Mouse (Mus musculus) limb, embryonic 13.5 days (tissue): ENCODE data around the gene Dlg4. TPM values are rescaled to one million over a fixed set of nuclear protein-coding genes. Genes with fewer than 3 reads are reported as not detected.
"Not testable (repeated sequence)": the region's sequence is repeated elsewhere in the genome, so short reads cannot be mapped to it uniquely, and the experiment has no call there.

Source experiments
- ATAC-seq: fragments of 200-750 bp; cut with Nextera tagmentation; 2 replicates; pipeline ENCODE4 v1.8.0; 2017; ENCODE audit warnings: low read depth, moderate number of reproducible peaks, moderate TSS enrichment; ENCODE audit not compliant: low FRiP score
- H3K27ac ChIP-seq: fragments of 300-500 bp; sonication (generic); 2 replicates; pipeline ENCODE4 v1.5.1; 2015; ENCODE audit warnings: inconsistent platforms, mild to moderate bottlenecking, moderate library complexity
- H3K27me3 ChIP-seq: fragments of 300-500 bp; sonication (generic); 2 replicates; pipeline ENCODE4 v1.6.1; 2015; ENCODE audit warnings: mild to moderate bottlenecking, inconsistent platforms
- H3K36me3 ChIP-seq: fragments of 300-500 bp; sonication (generic); 2 replicates; pipeline ENCODE4 v1.6.1; 2015; ENCODE audit warnings: inconsistent platforms, mild to moderate bottlenecking, moderate library complexity
- H3K4me1 ChIP-seq: fragments of 300-500 bp; sonication (generic); 2 replicates; pipeline ENCODE4 v1.6.1; 2015; ENCODE audit warnings: inconsistent platforms
- H3K4me2 ChIP-seq: fragments of 300-500 bp; sonication (generic); replicated peaks from 2 replicates; pipeline ENCODE4 v1.6.1; 2015; ENCODE audit warnings: inconsistent platforms, mild to moderate bottlenecking, moderate library complexity
- H3K4me3 ChIP-seq: fragments of 300-500 bp; sonication (generic); 2 replicates; pipeline ENCODE4 v1.5.1; 2015; ENCODE audit warnings: moderate library complexity, mild to moderate bottlenecking, inconsistent platforms
- H3K9ac ChIP-seq: fragments of 300-500 bp; sonication (generic); 2 replicates; pipeline ENCODE4 v1.6.1; 2015; ENCODE audit warnings: mild to moderate bottlenecking, inconsistent platforms
- H3K9me3 ChIP-seq: fragments of 300-500 bp; sonication (generic); 2 replicates; pipeline ENCODE4 v1.6.1; 2016; ENCODE audit warnings: inconsistent platforms
- WGBS: fragments of 180-500 bp; shearing (Covaris S2); methylation state at CpG from one replicate; pipeline ENCODE4 v1.1.7; 2015; 5-methylcytosine and 5-hydroxymethylcytosine counted together
- polyA plus RNA-seq: library from polyadenylated mRNA; unstranded; fragments of >200 nt; fragmentation: Nextera tagmentation; extraction: Ambion mirVana; gene quantifications from 2 replicates; pipeline ENCODE4 v1.2.1, GENCODE M21; 2015

Dlg4 gene
- polyA plus RNA-seq, 1 experiment from 2014 or later, result 14.2 TPM

DNA sequence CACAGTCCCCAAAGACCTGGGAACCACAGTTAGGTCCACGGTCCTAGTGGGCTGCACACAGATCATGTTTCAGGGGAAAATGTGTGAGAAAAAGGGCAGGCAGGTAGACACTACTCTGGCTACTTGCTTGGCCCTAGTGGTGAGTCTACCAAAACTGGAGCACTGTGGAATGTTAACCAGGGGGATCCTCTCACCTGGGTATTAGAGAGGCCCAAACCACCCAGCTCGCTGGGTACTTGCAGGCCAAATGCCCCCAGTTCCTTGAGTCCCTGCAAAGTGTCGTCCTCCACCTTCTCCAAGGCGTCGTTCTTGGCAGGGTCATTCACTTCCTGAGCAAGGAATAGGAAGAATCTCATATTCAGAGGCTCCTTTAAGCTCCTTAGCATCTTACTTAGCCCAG is 2.7 kb upstream of the Dlg4 start:
- 46% methylated on average over 5 of the region's 5 CpGs for WGBS
- H3K27me3 ChIP-seq, result no peaks in the 10 kb centered on the region
- no peaks in the 10 kb centered on the region for H3K9me3 ChIP-seq
- peaks cover 29% of the 10 kb centered on the region for H3K4me1 ChIP-seq
- H3K4me2 ChIP-seq, result peak overlapping the region; percentile 79
- H3K9ac ChIP-seq, result peak overlapping the region; percentile 83; the same call in 1 of the 2 replicates
- H3K36me3 ChIP-seq, result peaks cover 50% of the 10 kb centered on the region
- no peak overlapping the region for H3K27ac ChIP-seq
- no peak for ATAC-seq
- H3K4me3 ChIP-seq, result peak overlapping the region; percentile 62

DNA sequence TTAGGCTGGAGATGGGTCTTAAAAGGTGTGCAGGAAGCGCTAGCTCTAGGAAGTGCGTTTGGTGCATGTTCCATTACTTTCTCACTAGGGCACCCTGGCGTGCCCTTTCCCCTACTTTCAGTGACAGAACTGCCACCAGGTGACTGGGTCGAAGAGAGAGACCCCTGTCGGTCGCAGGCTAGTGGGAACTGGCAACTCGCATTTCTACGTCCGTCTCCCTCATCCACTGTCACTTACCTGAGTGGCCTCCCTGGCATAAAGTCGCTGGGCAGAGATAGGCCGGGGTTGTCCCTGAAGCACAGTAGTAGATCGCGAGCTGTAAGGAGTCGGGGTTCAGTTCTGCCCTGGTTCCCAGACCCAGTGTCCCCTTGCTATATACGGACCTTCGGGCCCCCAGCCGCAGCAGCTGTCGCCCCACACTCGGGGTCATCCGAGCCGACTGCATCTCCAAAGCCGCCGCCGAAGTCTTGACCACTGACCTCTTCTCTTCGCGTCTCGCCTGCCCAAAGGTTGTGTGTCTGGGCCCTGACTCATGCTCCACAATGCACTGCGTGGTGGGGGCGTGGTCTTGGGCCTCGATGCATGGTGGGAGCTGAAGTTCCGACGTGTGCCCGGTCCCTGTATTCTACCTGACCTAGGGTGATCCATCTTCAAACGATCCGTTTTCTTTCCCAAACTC is 1.7 kb upstream of the Dlg4 start, which contains the start of gene Acadvl:
Acadvl (minus strand) TSS at position 532 of the 679 bp plus-strand sequence.
- peak within 1 kb of the TSS; percentile 79 for H3K4me2 ChIP-seq
- H3K27me3 ChIP-seq, result no peaks in the 10 kb centered on the region
- WGBS, result 1% methylated on average over 35 of the region's 35 CpGs
- peak within 1 kb of the TSS; percentile 62 for H3K4me3 ChIP-seq
- H3K27ac ChIP-seq, result peak within 1 kb of the TSS; percentile 61
- peak; percentile 76 for ATAC-seq
- peak within 1 kb of the TSS; percentile 83 for H3K9ac ChIP-seq
- H3K9me3 ChIP-seq, result no peaks in the 10 kb centered on the region
- peaks cover 41% of the 10 kb centered on the region for H3K36me3 ChIP-seq
- H3K4me1 ChIP-seq, result peaks cover 39% of the 10 kb centered on the region

DNA sequence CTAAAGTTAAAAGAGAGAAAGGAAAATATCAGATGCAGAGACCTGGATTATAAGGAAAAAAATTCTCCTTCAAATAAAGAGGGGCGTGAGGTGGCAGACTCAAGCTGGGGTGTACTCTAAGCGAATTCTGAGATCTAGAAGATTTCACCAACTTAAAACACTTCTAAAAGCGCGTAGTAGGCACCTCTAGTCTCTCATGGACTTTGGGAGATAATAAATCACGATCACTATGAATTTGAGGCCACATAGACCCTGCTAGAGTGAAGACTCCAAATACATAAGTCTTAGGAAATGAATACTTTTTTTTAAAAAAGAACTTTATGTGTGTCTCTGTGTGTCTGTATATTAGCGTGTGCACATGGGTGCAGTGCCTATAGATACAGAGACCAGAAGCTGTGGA is 1.1 kb upstream of the Dlg4 start:
- 68% methylated on average over 6 of the region's 6 CpGs for WGBS
- H3K9ac ChIP-seq, result 0 out of 2 replicates have a peak overlapping the region, but pooled peaks have one; percentile 83

GRCm38 (mm10) chr11:70016177-70016576 is 565 bp upstream of the Dlg4 start:
- not testable (repeated sequence) for H3K4me2 ChIP-seq, H3K27ac ChIP-seq, H3K9ac ChIP-seq, H3K27me3 ChIP-seq, H3K9me3 ChIP-seq, H3K4me3 ChIP-seq, ATAC-seq
- WGBS, result 85% methylated on average over 2 of the region's 2 CpGs
- H3K4me1 ChIP-seq, result peaks cover 50% of the 10 kb centered on the region
- peaks cover 29% of the 10 kb centered on the region for H3K36me3 ChIP-seq

More for the DNA sequence above, 1.1 kb upstream of the Dlg4 start:
- no peak for ATAC-seq
- Histone ChIP-seq H3K4me1 (peaks cover 46% of the 10 kb centered on the region), H3K4me3 (peak overlapping the region; percentile 62), H3K4me2 (peak overlapping the region; percentile 79), H3K36me3 (peaks cover 34% of the 10 kb centered on the region), H3K27me3 (no peaks in the 10 kb centered on the region), H3K9me3 (no peaks in the 10 kb centered on the region), H3K27ac (no peak overlapping the region)

DNA sequence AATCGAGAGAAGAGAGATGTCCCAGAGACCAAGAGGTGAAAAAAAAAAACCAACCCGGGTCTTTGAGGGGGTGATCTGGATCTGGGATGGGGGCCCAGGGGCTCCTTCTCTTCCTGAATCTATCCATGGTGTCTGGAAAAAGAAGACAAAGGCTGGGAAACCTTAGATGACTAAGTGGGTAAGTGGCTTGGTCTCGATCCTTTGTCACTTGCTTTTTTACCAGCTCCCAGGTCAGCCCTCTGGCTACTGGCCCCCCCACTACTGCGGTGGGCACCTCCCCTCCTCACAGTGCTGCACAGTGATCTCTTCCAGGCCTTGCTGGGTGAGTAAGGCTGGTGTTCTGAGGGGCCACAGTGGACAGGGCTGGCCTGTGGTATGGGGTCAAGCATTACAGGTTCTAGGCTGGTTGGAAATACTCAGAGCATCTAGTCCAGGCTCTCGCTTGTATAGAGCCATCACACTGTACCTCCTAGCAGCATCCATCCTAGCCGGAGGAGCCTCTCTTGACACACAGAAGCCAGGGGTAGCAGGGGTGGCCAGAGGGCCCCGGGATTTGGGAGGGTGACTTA is 541 bp downstream of the Dlg4 start:
- peak overlapping the region; percentile 90 for H3K4me2 ChIP-seq
- H3K27me3 ChIP-seq, result no peaks in the 10 kb centered on the region
- H3K36me3 ChIP-seq, result peaks cover 18% of the 10 kb centered on the region
- H3K9me3 ChIP-seq, result no peaks in the 10 kb centered on the region
- H3K27ac ChIP-seq, result peak overlapping the region; percentile 95
- ATAC-seq, result no peak
- peak overlapping the region; percentile 75 for H3K4me3 ChIP-seq
- H3K9ac ChIP-seq, result peak overlapping the region; percentile 91
- peaks cover 58% of the 10 kb centered on the region for H3K4me1 ChIP-seq
- 40% methylated on average over 7 of the region's 7 CpGs for WGBS

DNA sequence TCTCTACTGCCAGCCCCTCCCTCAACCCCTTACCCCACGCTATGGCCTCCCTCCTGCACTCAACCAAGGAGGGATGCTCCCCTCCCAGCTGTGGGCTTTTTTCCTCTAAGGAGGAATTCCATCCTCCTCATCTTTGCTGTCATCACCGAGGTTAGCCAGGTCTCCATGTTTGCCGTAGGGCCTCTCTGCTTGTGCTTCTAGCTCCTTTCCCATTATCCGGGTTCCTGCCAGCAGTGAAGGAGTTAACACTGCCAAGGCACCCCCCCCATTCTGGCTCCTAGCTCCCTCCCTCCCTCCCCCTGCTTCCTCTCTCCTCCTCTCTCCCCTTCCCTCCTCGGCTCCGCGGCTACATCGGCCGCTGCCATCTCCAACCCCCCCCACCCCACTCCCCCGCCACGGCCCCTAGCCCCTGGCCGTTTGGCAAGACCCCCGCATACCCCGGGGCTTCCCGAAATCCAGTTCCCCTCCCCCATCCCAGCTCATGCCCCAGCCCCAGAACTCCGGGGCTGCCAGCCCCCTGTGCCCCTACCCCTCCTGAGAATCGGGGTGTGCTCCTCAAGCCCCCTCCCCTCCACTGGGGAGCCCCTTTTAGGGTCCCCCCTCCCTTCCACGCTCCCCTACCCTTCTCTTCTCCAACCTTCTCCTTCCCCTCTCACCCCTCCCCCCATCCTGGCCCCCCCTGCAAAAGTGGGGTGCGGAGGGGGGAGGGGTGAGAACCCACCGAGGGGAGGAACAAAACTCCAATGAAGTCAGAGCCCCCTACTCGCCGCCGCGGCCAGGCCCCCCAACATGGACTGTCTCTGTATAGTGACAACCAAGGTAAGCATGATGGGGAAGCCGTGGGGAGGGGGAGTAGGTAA is 1.6 kb downstream of the Dlg4 start:
- Histone ChIP-seq H3K27me3 (no peaks in the 10 kb centered on the region), H3K9me3 (no peaks in the 10 kb centered on the region), H3K27ac (peak overlapping the region; percentile 95), H3K4me1 (peaks cover 66% of the 10 kb centered on the region), H3K4me2 (peak overlapping the region; percentile 90), H3K9ac (peak overlapping the region; percentile 91), H3K36me3 (peaks cover 7% of the 10 kb centered on the region), H3K4me3 (peak overlapping the region; percentile 75)
- WGBS, result under 1% methylated on average over 20 of the region's 25 CpGs
- ATAC-seq, result no peak

DNA sequence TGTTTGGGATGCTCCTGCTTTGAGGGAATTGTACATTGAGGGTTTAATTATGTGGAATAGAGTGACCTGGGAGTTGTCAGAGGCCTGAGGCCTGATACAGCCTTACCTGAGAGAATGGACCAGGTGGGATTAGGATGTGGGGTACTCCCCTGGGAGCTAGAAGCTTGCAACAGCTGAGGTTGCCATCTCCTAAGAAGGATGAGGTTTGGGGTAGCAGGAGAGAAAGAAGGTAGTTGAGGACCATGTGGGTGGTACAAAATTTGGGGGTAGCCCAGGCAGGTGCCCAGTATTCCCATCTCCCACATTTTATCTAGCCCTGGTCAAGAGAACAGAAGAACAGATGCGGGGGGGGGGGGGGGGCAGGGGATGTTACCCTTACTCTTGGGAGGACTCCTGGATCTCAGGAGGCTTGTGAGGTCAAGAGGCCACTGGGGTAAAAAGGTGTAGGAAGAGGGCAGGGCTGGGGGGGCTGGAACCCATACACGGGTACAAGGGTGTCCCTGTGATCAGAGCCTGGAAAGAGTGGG is 2.8 kb downstream of the Dlg4 start:
- Histone ChIP-seq H3K27ac (peak overlapping the region; percentile 95), H3K36me3 (no peaks in the 10 kb centered on the region), H3K9me3 (no peaks in the 10 kb centered on the region), H3K4me2 (peak overlapping the region; percentile 90), H3K4me1 (peaks cover 67% of the 10 kb centered on the region), H3K27me3 (no peaks in the 10 kb centered on the region), H3K4me3 (peak overlapping the region; percentile 75), H3K9ac (peak overlapping the region; percentile 91)
- WGBS, result 7% methylated on average over 1 of the region's 2 CpGs
- no peak for ATAC-seq

GRCm38 (mm10) chr11:70020022-70020631 is 3.4 kb downstream of the Dlg4 start:
- Histone ChIP-seq H3K27ac (peak overlapping the region; percentile 95), H3K9me3 (no peaks in the 10 kb centered on the region), H3K36me3 (no peaks in the 10 kb centered on the region), H3K4me3 (peak overlapping the region; percentile 75), H3K4me1 (peaks cover 67% of the 10 kb centered on the region), H3K4me2 (peak overlapping the region; percentile 90), H3K27me3 (no peaks in the 10 kb centered on the region), H3K9ac (peak overlapping the region; percentile 91)
- ATAC-seq, result no peak
- WGBS, result 11% methylated on average over 7 of the region's 8 CpGs

DNA sequence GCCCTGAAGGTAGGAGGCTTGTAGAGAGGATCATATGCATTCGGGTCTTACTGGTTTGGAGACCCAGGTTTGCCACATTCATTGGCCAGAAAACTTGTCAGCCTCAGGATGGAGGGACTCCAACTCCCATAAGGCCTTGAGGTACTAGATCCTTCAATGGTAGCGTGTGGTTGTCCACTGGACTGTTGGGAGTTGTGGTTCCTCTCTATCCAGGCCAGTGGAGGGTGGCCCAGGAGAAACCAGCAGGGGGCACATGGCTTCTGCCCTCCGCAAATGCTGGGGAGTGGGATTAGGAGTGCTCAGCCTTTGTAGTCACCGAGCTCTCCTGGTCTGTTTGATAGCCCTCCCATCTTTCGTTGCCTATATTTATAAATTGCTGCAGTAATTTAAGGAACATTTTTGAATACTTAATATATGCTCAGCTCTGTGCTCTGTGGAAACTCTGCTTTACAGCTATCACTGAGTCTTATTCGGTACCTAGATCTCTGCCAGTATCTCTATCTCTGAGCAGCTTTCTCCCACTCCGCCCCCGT is 4.1 kb downstream of the Dlg4 start:
- Histone ChIP-seq H3K9ac (peak overlapping the region; percentile 91), H3K4me1 (peaks cover 73% of the 10 kb centered on the region), H3K27me3 (no peaks in the 10 kb centered on the region), H3K4me2 (peak overlapping the region; percentile 90), H3K9me3 (no peaks in the 10 kb centered on the region), H3K27ac (peak overlapping the region; percentile 95), H3K4me3 (peak overlapping the region; percentile 75), H3K36me3 (no peaks in the 10 kb centered on the region)
- ATAC-seq, result peak; percentile 74
- under 1% methylated on average over 8 of the region's 8 CpGs for WGBS

- Histone ChIP-seq H3K36me3 (no peaks in the 10 kb centered on the region), H3K4me1 (peaks cover 80% of the 10 kb centered on the region), H3K9ac (peak overlapping the region; percentile 13; the same call in 1 of the 2 replicates), H3K4me3 (peak overlapping the region; percentile 75), H3K27ac (peak overlapping the region; percentile 95; the same call in 1 of the 2 replicates), H3K4me2 (peak overlapping the region; percentile 90), H3K27me3 (no peaks in the 10 kb centered on the region), H3K9me3 (no peaks in the 10 kb centered on the region)
- ATAC-seq, result peak; percentile 75
- 1% methylated on average over 40 of the region's 40 CpGs for WGBS
These were observed 4.8 kb downstream of the Dlg4 start for GRCm38 (mm10) chr11:70021264-70022132.
